Mouse (Mus musculus) T-helper 1 cell (primary cell): ENCODE data around the gene Map2k7.
"Not testable (repeated sequence)": the region's sequence is repeated elsewhere in the genome, so short reads cannot be mapped to it uniquely, and the experiment has no call there.

Experiments used
- in situ Hi-C: fragments of 300-600 bp; cut with MboI, MseI; formaldehyde crosslinking; loops from one replicate; pipeline ENCODE4 v1.15.1; 2025; ENCODE audit warnings: high pct_unique_total_duplicates

The Map2k7 gene

GRCm38 (mm10) chr8:4226323-4226722 lies 12.2 kb upstream of the Map2k7 start:
- in situ Hi-C loops, result loop anchor here (10.0 kb wide), 1 partner anchor 602 kb away; the partner anchor contains the start of genes Pcp2, Pet100 and Xab2

- in situ Hi-C loops, result loop anchor here (10.0 kb wide), 1 partner anchor 602 kb away; the partner anchor contains the start of genes Pcp2, Pet100 and Xab2
Observed at GRCm38 (mm10) chr8:4226739-4227347, 11.7 kb upstream of the Map2k7 start, which contains the start of gene Lrrc8e. Lrrc8e (plus strand) TSS chr8:4226827.

GRCm38 (mm10) chr8:4227919-4228318 lies 10.6 kb upstream of the Map2k7 start:
- in situ Hi-C loops, result loop anchor here (10.0 kb wide), 1 partner anchor 603 kb away; the partner anchor contains the start of genes Pcp2, Pet100 and Xab2

- in situ Hi-C loops, result loop anchor here (10.0 kb wide), 1 partner anchor 605 kb away; the partner anchor contains the start of genes Pcp2, Pet100 and Xab2
Observed at GRCm38 (mm10) chr8:4229784-4230183, 8.8 kb upstream of the Map2k7 start.

- in situ Hi-C loops, result no loop called here
Observed at GRCm38 (mm10) chr8:4230612-4231351, 7.8 kb upstream of the Map2k7 start.

- in situ Hi-C loops, result no loop called here
Observed at GRCm38 (mm10) chr8:4237814-4238433, 616 bp upstream of the Map2k7 start.

- in situ Hi-C loops, result no loop called here
Observed at GRCm38 (mm10) chr8:4239193-4239890, 802 bp downstream of the Map2k7 start.

- in situ Hi-C loops, result no loop called here
Observed at GRCm38 (mm10) chr8:4245061-4245460, 6.5 kb downstream of the Map2k7 start.

- in situ Hi-C loops, result no loop called here
Observed at GRCm38 (mm10) chr8:4245737-4246136, 7.2 kb downstream of the Map2k7 start.

- in situ Hi-C loops, result no loop called here
Observed at GRCm38 (mm10) chr8:4247241-4247640, 8.7 kb downstream of the Map2k7 start.

GRCm38 (mm10) chr8:4247951-4248540 lies 9.5 kb downstream of the Map2k7 start, which contains the start of gene Tgfbr3l:
Tgfbr3l (plus strand) TSS chr8:4248214.
- in situ Hi-C loops, result no loop called here

- in situ Hi-C loops, result no loop called here
Observed at GRCm38 (mm10) chr8:4249213-4249612, 10.7 kb downstream of the Map2k7 start.

- in situ Hi-C loops, result no loop called here
Observed at GRCm38 (mm10) chr8:4250306-4250970, 11.9 kb downstream of the Map2k7 start.

GRCm38 (mm10) chr8:4252116-4252760 lies 13.7 kb downstream of the Map2k7 start:
- in situ Hi-C loops, result no loop called here

- in situ Hi-C loops, result no loop called here
Observed at GRCm38 (mm10) chr8:4252934-4253841, 14.6 kb downstream of the Map2k7 start, which contains the start of gene Snapc2. Snapc2 (plus strand) TSS chr8:4253080.

GRCm38 (mm10) chr8:4254001-4254400 lies 15.5 kb downstream of the Map2k7 start:
- in situ Hi-C loops, result no loop called here

- in situ Hi-C loops, result not testable (repeated sequence)
Observed at GRCm38 (mm10) chr8:4255471-4255870, 16.9 kb downstream of the Map2k7 start.

- in situ Hi-C loops, result no loop called here
Observed at GRCm38 (mm10) chr8:4256911-4257310, 18.4 kb downstream of the Map2k7 start.

GRCm38 (mm10) chr8:4257350-4257749 lies 18.8 kb downstream of the Map2k7 start:
- in situ Hi-C loops, result no loop called here
